Mouse (Mus musculus) embryo, embryonic 11.5 days (tissue): ENCODE data around the gene Hbs1l.
A peak's percentile ranks its signal among the peaks of the same experiment; 100 is the strongest.
"Not testable (repeated sequence)": the region's sequence is repeated elsewhere in the genome, so short reads cannot be mapped to it uniquely, and the experiment has no call there.

Experiments
- DNase-seq: peaks from one replicate; pipeline ENCODE4 v3.0.0-alpha.2; 2012; ENCODE audit warnings: low read depth, low spot score

Hbs1l gene

GRCm38 (mm10) chr10:21359086-21359485 lies 63.3 kb downstream of the Hbs1l start:
- no peak for DNase-seq

- no peak for DNase-seq
Observed at GRCm38 (mm10) chr10:21361871-21362270, 66.1 kb downstream of the Hbs1l start.

- no peak for DNase-seq
Observed at GRCm38 (mm10) chr10:21363297-21363696, 67.5 kb downstream of the Hbs1l start.

- DNase-seq, result no peak
Observed at GRCm38 (mm10) chr10:21364946-21365345, 69.2 kb downstream of the Hbs1l start.

- DNase-seq, result no peak
Observed at GRCm38 (mm10) chr10:21365897-21366296, 70.1 kb downstream of the Hbs1l start.

- no peak for DNase-seq
Observed at GRCm38 (mm10) chr10:21366471-21366870, 70.7 kb downstream of the Hbs1l start.

- no peak for DNase-seq
Observed at GRCm38 (mm10) chr10:21367481-21367880, 71.7 kb downstream of the Hbs1l start.

- DNase-seq, result no peak
Observed at GRCm38 (mm10) chr10:21369586-21369985, 73.8 kb downstream of the Hbs1l start.

- no peak for DNase-seq
Observed at GRCm38 (mm10) chr10:21372271-21372670, 76.5 kb downstream of the Hbs1l start.

- DNase-seq, result no peak
Observed at GRCm38 (mm10) chr10:21376682-21377473, 81.1 kb downstream of the Hbs1l start, which contains the start of gene Aldh8a1. Aldh8a1 (plus strand) TSS chr10:21377291.

GRCm38 (mm10) chr10:21378196-21378944 lies 82.6 kb downstream of the Hbs1l start:
- DNase-seq, result no peak

- peak; percentile 26 for DNase-seq
Observed at GRCm38 (mm10) chr10:21382914-21383313, 87.1 kb downstream of the Hbs1l start.

- DNase-seq, result no peak
Observed at GRCm38 (mm10) chr10:21385111-21385663, 89.4 kb downstream of the Hbs1l start.

GRCm38 (mm10) chr10:21389075-21389474 lies 93.3 kb downstream of the Hbs1l start:
- DNase-seq, result no peak

GRCm38 (mm10) chr10:21390440-21390839 lies 94.7 kb downstream of the Hbs1l start:
- no peak for DNase-seq

GRCm38 (mm10) chr10:21391286-21391685 lies 95.5 kb downstream of the Hbs1l start:
- no peak for DNase-seq

- no peak for DNase-seq
Observed at GRCm38 (mm10) chr10:21393390-21393789, 97.6 kb downstream of the Hbs1l start.

- DNase-seq, result no peak
Observed at GRCm38 (mm10) chr10:21395426-21396139, 99.8 kb downstream of the Hbs1l start.

- DNase-seq, result not testable (repeated sequence)
Observed at GRCm38 (mm10) chr10:21398873-21399425, 103.2 kb downstream of the Hbs1l start.

GRCm38 (mm10) chr10:21399622-21400021 lies 103.8 kb downstream of the Hbs1l start:
- no peak for DNase-seq

- DNase-seq, result no peak
Observed at GRCm38 (mm10) chr10:21400031-21400430, 104.3 kb downstream of the Hbs1l start.
